Mouse (Mus musculus) forebrain, embryonic 15.5 days (tissue): ENCODE data around the gene Vwa2. TPM values are rescaled to one million over a fixed set of nuclear protein-coding genes. Genes with fewer than 3 reads are reported as not detected.
A peak's percentile ranks its signal among the peaks of the same experiment; 100 is the strongest.

ENCODE experiments used
- ATAC-seq: fragments of 200-750 bp; cut with Nextera tagmentation; replicated peaks from 2 replicates; pipeline ENCODE4 v1.8.0; 2017; ENCODE audit warnings: mild to moderate bottlenecking, moderate TSS enrichment, moderate library complexity
- H3K27ac ChIP-seq: fragments of 300-500 bp; sonication (generic); replicated peaks from 2 replicates; pipeline ENCODE4 v1.5.1; 2015; ENCODE audit warnings: mild to moderate bottlenecking, inconsistent platforms
- H3K27me3 ChIP-seq: fragments of 300-500 bp; sonication (generic); 2 replicates; pipeline ENCODE4 v1.6.1; 2015; ENCODE audit warnings: inconsistent platforms
- H3K36me3 ChIP-seq: fragments of 300-500 bp; sonication (generic); 2 replicates; pipeline ENCODE4 v1.6.1; 2015; ENCODE audit warnings: mild to moderate bottlenecking, inconsistent platforms
- H3K4me1 ChIP-seq: fragments of 300-500 bp; sonication (generic); 2 replicates; pipeline ENCODE4 v1.6.1; 2015; ENCODE audit warnings: inconsistent platforms
- H3K4me2 ChIP-seq: fragments of 300-500 bp; sonication (generic); replicated peaks from 2 replicates; pipeline ENCODE4 v1.6.1; 2015; ENCODE audit warnings: mild to moderate bottlenecking, inconsistent platforms
- H3K4me3 ChIP-seq: fragments of 300-500 bp; sonication (generic); 2 replicates; pipeline ENCODE4 v1.5.1; 2015; ENCODE audit warnings: mild to moderate bottlenecking, inconsistent platforms
- H3K9ac ChIP-seq: fragments of 300-500 bp; sonication (generic); replicated peaks from 2 replicates; pipeline ENCODE4 v1.6.1; 2015; ENCODE audit warnings: mild to moderate bottlenecking, inconsistent platforms
- H3K9me3 ChIP-seq: fragments of 300-500 bp; sonication (generic); 2 replicates; pipeline ENCODE4 v1.6.1; 2016; ENCODE audit warnings: inconsistent platforms
- WGBS: fragments of 180-500 bp; shearing (Covaris S2); methylation state at CpG from one replicate; pipeline ENCODE4 v1.1.7; 2015; ENCODE audit warnings: mixed read lengths; 5-methylcytosine and 5-hydroxymethylcytosine counted together
- polyA plus RNA-seq: library from polyadenylated mRNA; unstranded; fragments of >200 nt; fragmentation: Nextera tagmentation; extraction: Ambion mirVana; gene quantifications from 2 replicates; pipeline ENCODE4 v1.2.1, GENCODE M21; 2015

Gene Vwa2
- polyA plus RNA-seq, 1 experiment from 2014 or later, result 0.28 TPM

DNA sequence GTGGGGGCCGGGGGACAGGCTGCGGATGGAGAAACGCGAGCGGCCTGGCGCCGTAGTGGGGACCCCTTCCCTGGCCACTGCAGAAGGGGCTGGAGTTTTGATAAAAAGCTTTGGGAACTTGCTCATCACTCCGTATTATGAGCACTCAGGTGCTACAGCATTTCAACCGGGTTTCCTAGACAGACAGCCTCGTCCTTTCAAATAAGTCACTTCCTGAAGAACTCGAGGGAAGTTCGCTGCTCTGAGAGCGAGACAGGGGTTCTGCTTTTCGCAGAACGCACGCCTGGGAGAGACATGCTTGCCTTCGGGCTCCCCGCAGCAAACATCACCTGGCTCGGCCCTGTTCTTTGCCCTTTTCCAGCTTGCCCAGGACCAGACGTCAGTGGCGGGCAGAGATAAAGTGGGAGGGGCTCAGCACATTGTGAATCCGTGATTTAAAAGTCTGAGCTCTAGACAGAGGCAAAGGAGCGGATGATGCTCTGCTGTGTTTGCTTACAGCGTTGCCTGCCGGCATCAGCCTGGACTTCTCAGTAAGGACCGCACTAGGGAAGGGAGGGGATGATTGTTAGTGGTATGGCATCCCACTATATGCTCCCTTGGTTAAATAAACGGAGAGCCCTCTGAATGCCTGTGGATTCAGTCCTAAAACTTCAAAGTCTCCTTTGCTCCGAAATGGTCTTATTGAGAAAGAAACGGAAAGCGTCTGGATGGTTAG is 709 bp downstream of the Vwa2 start:
- H3K4me3 ChIP-seq, result peak overlapping the region; percentile 49
- 8% methylated on average over 30 of the region's 30 CpGs for WGBS
- no peaks in the 10 kb centered on the region for H3K36me3 ChIP-seq
- peak overlapping the region; percentile 98 for H3K4me2 ChIP-seq
- peaks cover 16% of the 10 kb centered on the region for H3K4me1 ChIP-seq
- no peak overlapping the region for H3K27ac ChIP-seq
- peaks cover 45% of the 10 kb centered on the region for H3K27me3 ChIP-seq
- no peaks in the 10 kb centered on the region for H3K9me3 ChIP-seq
- H3K9ac ChIP-seq, result peak overlapping the region; percentile 30
- ATAC-seq, result 0 out of 2 replicates have a peak, but pooled peaks have one; percentile 38

- Histone ChIP-seq H3K4me2 (no peak overlapping the region), H3K27me3 (peaks cover 43% of the 10 kb centered on the region), H3K4me3 (no peak overlapping the region), H3K9ac (no peak overlapping the region), H3K36me3 (no peaks in the 10 kb centered on the region), H3K4me1 (peaks cover 16% of the 10 kb centered on the region), H3K27ac (no peak overlapping the region), H3K9me3 (no peaks in the 10 kb centered on the region)
- WGBS, result 58% methylated on average over 6 of the region's 6 CpGs
- no peak; the same call in 1 of the 2 replicates for ATAC-seq
Measured at GRCm38 (mm10) chr19:56877364-56877763, 3.3 kb downstream of the Vwa2 start.

GRCm38 (mm10) chr19:56887879-56888278 is 13.8 kb downstream of the Vwa2 start:
- H3K27me3 ChIP-seq, result no peaks in the 10 kb centered on the region
- no peaks in the 10 kb centered on the region for H3K36me3 ChIP-seq
- no peak overlapping the region for H3K27ac ChIP-seq
- 83% methylated on average over 10 of the region's 10 CpGs for WGBS
- no peak overlapping the region for H3K4me2 ChIP-seq
- H3K4me1 ChIP-seq, result no peaks in the 10 kb centered on the region
- no peaks in the 10 kb centered on the region for H3K9me3 ChIP-seq
- no peak overlapping the region for H3K4me3 ChIP-seq
- no peak for ATAC-seq
- H3K9ac ChIP-seq, result no peak overlapping the region

GRCm38 (mm10) chr19:56888654-56889053 is 14.6 kb downstream of the Vwa2 start:
- ATAC-seq, result no peak
- no peak overlapping the region for H3K9ac ChIP-seq
- no peaks in the 10 kb centered on the region for H3K36me3 ChIP-seq
- H3K4me3 ChIP-seq, result no peak overlapping the region
- no peaks in the 10 kb centered on the region for H3K27me3 ChIP-seq
- no peak overlapping the region for H3K27ac ChIP-seq
- 51% methylated on average over 5 of the region's 5 CpGs for whole genome bisulfite sequencing
- H3K4me1 ChIP-seq, result no peaks in the 10 kb centered on the region
- no peaks in the 10 kb centered on the region for H3K9me3 ChIP-seq
- H3K4me2 ChIP-seq, result no peak overlapping the region

GRCm38 (mm10) chr19:56891438-56891837 is 17.4 kb downstream of the Vwa2 start:
- Histone ChIP-seq H3K27ac (no peak overlapping the region), H3K9ac (no peak overlapping the region), H3K4me1 (no peaks in the 10 kb centered on the region), H3K36me3 (no peaks in the 10 kb centered on the region), H3K4me2 (no peak overlapping the region), H3K4me3 (no peak overlapping the region), H3K9me3 (no peaks in the 10 kb centered on the region), H3K27me3 (no peaks in the 10 kb centered on the region)
- 45% methylated on average over 2 of the region's 2 CpGs for WGBS
- no peak for ATAC-seq

GRCm38 (mm10) chr19:56892586-56892985 is 18.5 kb downstream of the Vwa2 start:
- no peak overlapping the region for H3K4me2 ChIP-seq
- no peaks in the 10 kb centered on the region for H3K4me1 ChIP-seq
- no peak overlapping the region for H3K27ac ChIP-seq
- H3K36me3 ChIP-seq, result no peaks in the 10 kb centered on the region
- H3K9me3 ChIP-seq, result no peaks in the 10 kb centered on the region
- no peaks in the 10 kb centered on the region for H3K27me3 ChIP-seq
- WGBS, result 76% methylated on average over 5 of the region's 5 CpGs
- no peak for ATAC-seq
- H3K4me3 ChIP-seq, result no peak overlapping the region
- no peak overlapping the region for H3K9ac ChIP-seq

DNA sequence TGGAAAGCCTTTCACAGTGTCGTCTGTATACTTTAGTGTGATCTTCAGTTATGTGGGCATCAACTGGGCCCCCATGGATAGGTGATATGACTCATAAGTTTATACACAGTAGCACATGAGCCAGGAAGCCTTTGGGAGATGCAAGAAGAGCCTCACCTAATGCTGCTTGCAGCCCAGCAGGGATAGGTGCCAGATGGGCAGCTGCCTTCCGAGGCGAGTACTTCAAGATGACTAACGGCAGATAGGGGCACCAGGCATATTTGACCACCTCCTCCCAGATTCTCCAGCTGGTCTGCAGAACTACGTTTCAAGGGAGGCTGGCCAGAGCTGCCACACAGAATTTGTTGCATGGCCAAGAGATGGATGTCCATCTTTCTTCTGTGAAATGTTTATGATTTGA is 19.3 kb downstream of the Vwa2 start:
- Histone ChIP-seq H3K4me3 (no peak overlapping the region), H3K9me3 (no peaks in the 10 kb centered on the region), H3K27ac (no peak overlapping the region), H3K4me1 (no peaks in the 10 kb centered on the region), H3K9ac (no peak overlapping the region), H3K4me2 (no peak overlapping the region), H3K27me3 (no peaks in the 10 kb centered on the region), H3K36me3 (no peaks in the 10 kb centered on the region)
- 86% methylated on average over 5 of the region's 5 CpGs for WGBS
- ATAC-seq, result no peak

GRCm38 (mm10) chr19:56897654-56898053 is 23.6 kb downstream of the Vwa2 start:
- Histone ChIP-seq H3K27ac (no peak overlapping the region), H3K4me1 (no peaks in the 10 kb centered on the region), H3K4me2 (no peak overlapping the region), H3K9ac (no peak overlapping the region), H3K9me3 (no peaks in the 10 kb centered on the region), H3K27me3 (no peaks in the 10 kb centered on the region), H3K4me3 (no peak overlapping the region), H3K36me3 (no peaks in the 10 kb centered on the region)
- ATAC-seq, result no peak
- WGBS, result 92% methylated on average over 16 of the region's 16 CpGs

GRCm38 (mm10) chr19:56904095-56904494 is 30.0 kb downstream of the Vwa2 start:
- WGBS, result 88% methylated on average over 3 of the region's 3 CpGs
- no peaks in the 10 kb centered on the region for H3K9me3 ChIP-seq
- no peak overlapping the region for H3K9ac ChIP-seq
- no peaks in the 10 kb centered on the region for H3K27me3 ChIP-seq
- no peak overlapping the region for H3K4me3 ChIP-seq
- H3K27ac ChIP-seq, result no peak overlapping the region
- H3K4me2 ChIP-seq, result no peak overlapping the region
- ATAC-seq, result no peak
- no peaks in the 10 kb centered on the region for H3K36me3 ChIP-seq
- H3K4me1 ChIP-seq, result no peaks in the 10 kb centered on the region

- H3K4me1 ChIP-seq, result no peaks in the 10 kb centered on the region
- H3K27me3 ChIP-seq, result no peaks in the 10 kb centered on the region
- no peak overlapping the region for H3K27ac ChIP-seq
- H3K4me2 ChIP-seq, result no peak overlapping the region
- H3K36me3 ChIP-seq, result no peaks in the 10 kb centered on the region
- H3K9me3 ChIP-seq, result no peaks in the 10 kb centered on the region
- H3K4me3 ChIP-seq, result no peak overlapping the region
- 87% methylated on average over 7 of the region's 7 CpGs for WGBS
- ATAC-seq, result no peak
- no peak overlapping the region for H3K9ac ChIP-seq
Measured at GRCm38 (mm10) chr19:56905395-56905794, 31.3 kb downstream of the Vwa2 start.

GRCm38 (mm10) chr19:56907850-56908249 is 33.8 kb downstream of the Vwa2 start:
- ATAC-seq, result no peak
- H3K36me3 ChIP-seq, result no peaks in the 10 kb centered on the region
- 60% methylated on average over 3 of the region's 3 CpGs for WGBS
- no peaks in the 10 kb centered on the region for H3K4me1 ChIP-seq
- no peak overlapping the region for H3K9ac ChIP-seq
- H3K4me2 ChIP-seq, result no peak overlapping the region
- no peak overlapping the region for H3K4me3 ChIP-seq
- no peaks in the 10 kb centered on the region for H3K9me3 ChIP-seq
- H3K27me3 ChIP-seq, result no peaks in the 10 kb centered on the region
- no peak overlapping the region for H3K27ac ChIP-seq

DNA sequence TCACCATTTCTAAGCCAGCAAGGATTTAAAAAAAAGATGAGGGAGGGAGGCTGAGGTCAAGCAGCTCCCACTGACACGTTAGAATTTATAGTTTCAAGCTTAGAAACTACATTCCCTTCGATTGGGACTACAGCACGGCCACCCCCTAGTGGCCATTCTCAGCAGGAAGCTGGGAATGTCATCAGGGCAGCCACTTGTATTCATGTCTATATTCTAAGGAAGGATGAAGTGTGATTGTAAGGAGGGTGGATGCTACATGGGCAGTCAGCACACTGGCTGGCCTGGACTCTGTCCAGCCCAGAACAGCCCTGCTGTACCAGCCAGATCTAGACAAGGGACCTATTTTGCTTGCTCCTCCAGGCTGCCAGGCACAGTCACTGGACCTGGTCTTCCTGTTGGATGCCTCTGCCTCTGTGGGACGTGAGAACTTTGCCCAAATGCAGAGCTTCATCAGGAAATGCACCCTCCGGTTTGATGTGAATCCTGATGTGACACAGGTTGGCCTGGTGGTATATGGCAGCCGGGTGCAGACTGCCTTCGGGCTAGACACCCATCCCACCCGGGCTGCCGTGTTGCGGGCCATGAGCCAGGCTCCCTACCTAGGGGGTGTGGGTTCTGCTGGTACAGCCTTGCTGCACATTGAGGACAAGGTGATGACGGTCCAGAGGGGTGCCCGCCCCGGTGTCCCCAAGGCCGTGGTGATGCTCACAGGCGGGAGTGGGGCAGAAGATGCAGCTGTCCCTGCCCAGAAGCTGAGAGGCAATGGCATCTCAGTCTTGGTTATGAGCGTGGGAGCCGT is 34.6 kb downstream of the Vwa2 start:
- no peaks in the 10 kb centered on the region for H3K27me3 ChIP-seq
- no peak overlapping the region for H3K9ac ChIP-seq
- no peak for ATAC-seq
- H3K4me2 ChIP-seq, result no peak overlapping the region
- no peak overlapping the region for H3K27ac ChIP-seq
- no peaks in the 10 kb centered on the region for H3K4me1 ChIP-seq
- H3K9me3 ChIP-seq, result no peaks in the 10 kb centered on the region
- no peaks in the 10 kb centered on the region for H3K36me3 ChIP-seq
- no peak overlapping the region for H3K4me3 ChIP-seq
- WGBS, result 78% methylated on average over 17 of the region's 17 CpGs
